Mouse (Mus musculus) ES-E14 (cell line): Measurements from ENCODE around the gene Wfdc21. TPM values are rescaled to one million over a fixed set of nuclear protein-coding genes. Genes with fewer than 3 reads are reported as not detected.
A peak's percentile ranks its signal among the peaks of the same experiment; 100 is the strongest.

Experiments
- DNase-seq: peaks from one replicate; pipeline ENCODE4 v3.0.0-alpha.2; 2013; ENCODE audit warnings: low read depth, low spot score
- H3K27ac ChIP-seq: 2 replicates; pipeline ENCODE4 v1.5.1; 2012; ENCODE audit warnings: low read depth, mild to moderate bottlenecking, low read length, moderate library complexity, mixed read lengths; ENCODE audit not compliant: poor library complexity, insufficient read depth, severe bottlenecking
- H3K36me3 ChIP-seq: 2 replicates; pipeline ENCODE4 v1.6.1; 2012; ENCODE audit warnings: mild to moderate bottlenecking, low read length, moderate library complexity, mixed read lengths; ENCODE audit not compliant: control insufficient read depth, poor library complexity, insufficient read depth, severe bottlenecking
- H3K4me1 ChIP-seq, 2 experiments: fragments of 150-350 bp in 1 of 2; sonication (generic) in 1 of 2; 2 replicates each; pipeline ENCODE4 v1.6.1; 2012; ENCODE audit warnings: low read length in 2 of 2, mild to moderate bottlenecking in 1 of 2, mixed read lengths in 1 of 2; ENCODE audit not compliant: control insufficient read depth in 2 of 2, insufficient read depth in 2 of 2, poor library complexity in 1 of 2
- H3K4me3 ChIP-seq, 2 experiments: fragments of 150-350 bp in 1 of 2; sonication (generic) in 1 of 2; 2 replicates each; pipeline ENCODE4 v1.5.1; 2012; ENCODE audit warnings: low read length in 2 of 2, low read depth in 1 of 2, mild to moderate bottlenecking in 1 of 2, mixed read lengths in 1 of 2; ENCODE audit not compliant: insufficient read depth in 1 of 2, poor library complexity in 1 of 2, severe bottlenecking in 1 of 2
- H3K9ac ChIP-seq: 2 replicates; pipeline ENCODE4 v1.6.1; 2012; ENCODE audit warnings: low read depth, mild to moderate bottlenecking, low read length, mixed read lengths; ENCODE audit not compliant: poor library complexity, insufficient read depth, severe bottlenecking
- H3K9me3 ChIP-seq: fragments of 150-350 bp; sonication (generic); 2 replicates; pipeline ENCODE4 v1.6.1; 2012; ENCODE audit warnings: low read depth, mild to moderate bottlenecking, low read length; ENCODE audit not compliant: control insufficient read depth, insufficient read depth
- CHD2 ChIP-seq: IDR thresholded peaks from 2 replicates; pipeline ENCODE4 v1.6.1; 2014; ENCODE audit warnings: mild to moderate bottlenecking, low read depth, low read length, inconsistent platforms
- HCFC1 ChIP-seq: IDR thresholded peaks from 2 replicates; pipeline ENCODE4 v1.6.1; 2012; ENCODE audit warnings: low read length, inconsistent platforms, borderline replicate concordance; ENCODE audit not compliant: insufficient read depth
- MAFK ChIP-seq: IDR thresholded peaks from 2 replicates; pipeline ENCODE4 v1.6.1; 2014; ENCODE audit warnings: mild to moderate bottlenecking, low read depth, low read length, inconsistent platforms; ENCODE audit not compliant: insufficient read depth
- ZC3H11A ChIP-seq: IDR thresholded peaks from 2 replicates; pipeline ENCODE4 v1.6.1; 2012; ENCODE audit warnings: low read depth, mild to moderate bottlenecking, inconsistent platforms, low read length, borderline replicate concordance
- ZNF384 ChIP-seq: IDR thresholded peaks from 2 replicates; pipeline ENCODE4 v1.6.1; 2012; ENCODE audit warnings: low read depth, low read length, inconsistent platforms
- in situ Hi-C, 2 experiments: fragments of 600-800 bp; cut with MboI; formaldehyde crosslinking; loops; one replicate each; pipeline ENCODE4 v1.15.1; 2025; ENCODE audit warnings: low sequenced_read_pairs in 2 of 2, inconsistent platforms in 1 of 2; ENCODE audit not compliant: unreplicated experiment in 2 of 2
- total RNA-seq: library from RNA; depleted of rRNA; stranded (reverse); fragments of 300-350 nt; gene quantifications from 2 replicates; pipeline ENCODE4 v1.2.3, GENCODE M21; 2012; rRNA removed

The Wfdc21 gene
- total RNA-seq, 1 experiment, result not detected

- H3K9ac ChIP-seq, result no peak overlapping the region
- DNase-seq, result no peak
- peaks cover 2 to 5% of the 10 kb centered on the region in 2 experiments; a peak in 3 of 4 replicates for H3K4me1 ChIP-seq
- H3K4me3 ChIP-seq, result no peak overlapping the region
- TF ChIP-seq HCFC1, result no peak
- no peak for TF ChIP-seq ZNF384
- TF ChIP-seq MAFK, result no peak
- TF ChIP-seq CHD2, result no peak
- no peak for TF ChIP-seq ZC3H11A
- no peaks in the 10 kb centered on the region for H3K9me3 ChIP-seq
- in situ Hi-C loops, result no loop called here
- H3K27ac ChIP-seq, result no peak overlapping the region
- H3K36me3 ChIP-seq, result no peaks in the 10 kb centered on the region
Measured at GRCm38 (mm10) chr11:83796980-83797608, 50.4 kb downstream of the Wfdc21 start.

GRCm38 (mm10) chr11:83799871-83800430 lies 53.2 kb downstream of the Wfdc21 start:
- peak overlapping the region; percentile 30 to 32; a peak in 2 of 4 replicates for H3K4me3 ChIP-seq
- H3K4me1 ChIP-seq, result peaks cover 2 to 3% of the 10 kb centered on the region in 2 experiments; a peak in 3 of 4 replicates
- in situ Hi-C loops, result no loop called here
- no peaks in the 10 kb centered on the region for H3K9me3 ChIP-seq
- DNase-seq, result no peak
- H3K27ac ChIP-seq, result no peak overlapping the region
- TF ChIP-seq MAFK (no peak), ZNF384 (no peak), HCFC1 (no peak), ZC3H11A (no peak), CHD2 (no peak)
- H3K36me3 ChIP-seq, result no peaks in the 10 kb centered on the region
- peak overlapping the region; percentile 44; the same call in 1 of the 2 replicates for H3K9ac ChIP-seq

GRCm38 (mm10) chr11:83802166-83802565 lies 55.4 kb downstream of the Wfdc21 start:
- H3K4me3 ChIP-seq, result no peak overlapping the region
- H3K36me3 ChIP-seq, result no peaks in the 10 kb centered on the region
- H3K27ac ChIP-seq, result no peak overlapping the region
- in situ Hi-C loops, result no loop called here
- H3K9me3 ChIP-seq, result no peaks in the 10 kb centered on the region
- H3K4me1 ChIP-seq, result peaks cover 2 to 3% of the 10 kb centered on the region in 2 experiments; a peak in 3 of 4 replicates
- DNase-seq, result no peak
- TF ChIP-seq HCFC1 (no peak), MAFK (no peak), CHD2 (no peak), ZNF384 (no peak), ZC3H11A (no peak)
- H3K9ac ChIP-seq, result no peak overlapping the region

Other genes starting within 250 kb of the Wfdc21 start
- not detected in 2 replicates for gene Heatr9, start 224.8 kb upstream of the Wfdc21 start, total RNA-seq
- not detected in 2 replicates for gene Ccl5, start 216.4 kb upstream of the Wfdc21 start, total RNA-seq
- gene Ccl9, start 168.3 kb upstream of the Wfdc21 start, total RNA-seq, result 0.18 TPM in 1 of 2 replicates, not detected in the other
- gene Ccl6, start 153.9 kb upstream of the Wfdc21 start, total RNA-seq, result 0.36 and 0.42 TPM in 2 replicates
- gene Rpl9-ps1, start 101.3 kb upstream of the Wfdc21 start, total RNA-seq, result not detected in 2 replicates
- 1.1 and 1.3 TPM in 2 replicates for gene Ccl3, start 97.6 kb upstream of the Wfdc21 start, total RNA-seq
- not detected in 2 replicates for gene Ccl4, start 84.4 kb upstream of the Wfdc21 start, total RNA-seq
- not detected in 2 replicates for gene Wfdc17, start 42.9 kb upstream of the Wfdc21 start, total RNA-seq
- gene Wfdc18, start 37.9 kb upstream of the Wfdc21 start, total RNA-seq, result not detected in 2 replicates
- 16.7 and 19.5 TPM in 2 replicates for gene Heatr6, start 6.8 kb downstream of the Wfdc21 start, total RNA-seq
- gene Hnf1b, start 103.1 kb downstream of the Wfdc21 start, total RNA-seq, result 0.16 and 0.40 TPM in 2 replicates
- 33.9 and 44.1 TPM in 2 replicates for gene Ddx52, start 195.1 kb downstream of the Wfdc21 start, total RNA-seq
- gene Synrg, start 217.5 kb downstream of the Wfdc21 start, total RNA-seq, result 8.6 and 10.8 TPM in 2 replicates